Mouse (Mus musculus) ES-E14 (cell line): Measurements from ENCODE around the gene Gm1673. TPM values are rescaled to one million over a fixed set of nuclear protein-coding genes. Genes with fewer than 3 reads are reported as not detected.

Experiments
- DNase-seq: peaks from one replicate; pipeline ENCODE4 v3.0.0-alpha.2; 2013; ENCODE audit warnings: low read depth, low spot score
- H3K27ac ChIP-seq: 2 replicates; pipeline ENCODE4 v1.5.1; 2012; ENCODE audit warnings: low read depth, mild to moderate bottlenecking, low read length, moderate library complexity, mixed read lengths; ENCODE audit not compliant: poor library complexity, insufficient read depth, severe bottlenecking
- H3K36me3 ChIP-seq: 2 replicates; pipeline ENCODE4 v1.6.1; 2012; ENCODE audit warnings: mild to moderate bottlenecking, low read length, moderate library complexity, mixed read lengths; ENCODE audit not compliant: control insufficient read depth, poor library complexity, insufficient read depth, severe bottlenecking
- H3K4me1 ChIP-seq, 2 experiments: fragments of 150-350 bp in 1 of 2; sonication (generic) in 1 of 2; 2 replicates each; pipeline ENCODE4 v1.6.1; 2012; ENCODE audit warnings: low read length in 2 of 2, mild to moderate bottlenecking in 1 of 2, mixed read lengths in 1 of 2; ENCODE audit not compliant: control insufficient read depth in 2 of 2, insufficient read depth in 2 of 2, poor library complexity in 1 of 2
- H3K4me3 ChIP-seq, 2 experiments: fragments of 150-350 bp in 1 of 2; sonication (generic) in 1 of 2; 2 replicates each; pipeline ENCODE4 v1.5.1; 2012; ENCODE audit warnings: low read length in 2 of 2, low read depth in 1 of 2, mild to moderate bottlenecking in 1 of 2, mixed read lengths in 1 of 2; ENCODE audit not compliant: insufficient read depth in 1 of 2, poor library complexity in 1 of 2, severe bottlenecking in 1 of 2
- H3K9ac ChIP-seq: 2 replicates; pipeline ENCODE4 v1.6.1; 2012; ENCODE audit warnings: low read depth, mild to moderate bottlenecking, low read length, mixed read lengths; ENCODE audit not compliant: poor library complexity, insufficient read depth, severe bottlenecking
- H3K9me3 ChIP-seq: fragments of 150-350 bp; sonication (generic); 2 replicates; pipeline ENCODE4 v1.6.1; 2012; ENCODE audit warnings: low read depth, mild to moderate bottlenecking, low read length; ENCODE audit not compliant: control insufficient read depth, insufficient read depth
- CHD2 ChIP-seq: IDR thresholded peaks from 2 replicates; pipeline ENCODE4 v1.6.1; 2014; ENCODE audit warnings: mild to moderate bottlenecking, low read depth, low read length, inconsistent platforms
- HCFC1 ChIP-seq: IDR thresholded peaks from 2 replicates; pipeline ENCODE4 v1.6.1; 2012; ENCODE audit warnings: low read length, inconsistent platforms, borderline replicate concordance; ENCODE audit not compliant: insufficient read depth
- MAFK ChIP-seq: IDR thresholded peaks from 2 replicates; pipeline ENCODE4 v1.6.1; 2014; ENCODE audit warnings: mild to moderate bottlenecking, low read depth, low read length, inconsistent platforms; ENCODE audit not compliant: insufficient read depth
- ZC3H11A ChIP-seq: IDR thresholded peaks from 2 replicates; pipeline ENCODE4 v1.6.1; 2012; ENCODE audit warnings: low read depth, mild to moderate bottlenecking, inconsistent platforms, low read length, borderline replicate concordance
- ZNF384 ChIP-seq: IDR thresholded peaks from 2 replicates; pipeline ENCODE4 v1.6.1; 2012; ENCODE audit warnings: low read depth, low read length, inconsistent platforms
- in situ Hi-C, 2 experiments: fragments of 600-800 bp; cut with MboI; formaldehyde crosslinking; loops; one replicate each; pipeline ENCODE4 v1.15.1; 2025; ENCODE audit warnings: low sequenced_read_pairs in 2 of 2, inconsistent platforms in 1 of 2; ENCODE audit not compliant: unreplicated experiment in 2 of 2
- total RNA-seq: library from RNA; depleted of rRNA; stranded (reverse); fragments of 300-350 nt; gene quantifications from 2 replicates; pipeline ENCODE4 v1.2.3, GENCODE M21; 2012

Gene Gm1673
- total RNA-seq, 1 experiment, result 14.5 TPM

DNA sequence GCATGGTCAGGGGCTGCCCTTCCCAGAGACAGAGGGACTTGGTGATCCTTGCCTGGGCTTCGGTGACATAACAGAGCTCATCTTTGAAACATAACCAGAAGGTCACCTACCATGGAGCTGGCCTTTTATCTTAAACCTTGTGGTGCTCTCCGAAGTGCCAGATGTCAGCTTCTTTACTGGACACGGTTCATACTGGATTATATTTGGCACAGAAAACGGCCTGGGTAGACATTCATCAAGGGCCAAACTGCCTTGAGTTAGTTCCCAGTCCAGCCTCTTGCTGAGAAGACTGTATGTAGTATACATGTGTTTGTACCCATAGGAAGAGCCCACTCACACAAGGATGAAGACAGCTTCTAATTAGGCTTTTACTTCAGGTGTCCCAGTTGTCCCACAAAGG is 23.6 kb downstream of the Gm1673 start:
- DNase-seq, result no peak
- Histone ChIP-seq H3K9ac (no peak overlapping the region), H3K36me3 (no peaks in the 10 kb centered on the region), H3K4me1 (no peaks in the 10 kb centered on the region), H3K4me3 (no peak overlapping the region), H3K9me3 (no peaks in the 10 kb centered on the region), H3K27ac (no peak overlapping the region)
- in situ Hi-C loops, result no loop called here
- no peak for TF ChIP-seq MAFK
- TF ChIP-seq ZNF384, result no peak
- no peak for TF ChIP-seq ZC3H11A
- no peak for TF ChIP-seq CHD2
- no peak for TF ChIP-seq HCFC1

DNA sequence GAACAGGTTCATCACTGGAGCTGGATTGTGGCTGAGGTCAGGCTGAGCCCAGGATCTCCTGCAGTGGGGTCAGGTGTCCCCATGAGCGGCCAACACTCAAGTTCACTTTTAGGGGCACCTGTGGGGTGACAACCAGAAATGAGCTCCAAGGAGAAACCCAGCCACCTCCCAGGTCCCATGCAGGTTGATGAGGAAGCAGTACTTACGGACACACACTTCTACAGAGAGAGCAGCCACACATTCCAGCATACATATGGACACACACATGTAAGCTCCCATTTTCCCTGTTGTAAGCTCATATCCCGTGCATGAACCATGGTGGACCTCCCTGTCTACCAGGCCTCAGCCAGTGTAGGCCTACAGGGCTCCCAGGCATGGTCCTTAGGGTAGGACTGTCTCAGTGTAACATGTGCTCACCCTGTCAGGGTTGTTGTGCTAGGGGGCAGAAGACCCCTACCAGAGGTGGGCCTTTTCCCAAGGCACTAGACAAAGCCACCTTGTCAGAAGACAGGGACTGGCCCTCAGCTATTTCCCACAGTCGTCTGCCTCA is 24.2 kb downstream of the Gm1673 start:
- Histone ChIP-seq H3K9ac (no peak overlapping the region), H3K9me3 (no peaks in the 10 kb centered on the region), H3K4me3 (no peak overlapping the region), H3K36me3 (no peaks in the 10 kb centered on the region), H3K27ac (no peak overlapping the region), H3K4me1 (no peaks in the 10 kb centered on the region)
- no peak for DNase-seq
- in situ Hi-C loops, result no loop called here
- TF ChIP-seq HCFC1 (no peak), ZNF384 (no peak), ZC3H11A (no peak), CHD2 (no peak), MAFK (no peak)

GRCm38 (mm10) chr5:34014652-34015051 is 31.4 kb downstream of the Gm1673 start:
- in situ Hi-C loops, result no loop called here
- Histone ChIP-seq H3K4me3 (no peak overlapping the region), H3K27ac (no peak overlapping the region), H3K36me3 (no peaks in the 10 kb centered on the region), H3K9ac (no peak overlapping the region), H3K9me3 (no peaks in the 10 kb centered on the region), H3K4me1 (no peaks in the 10 kb centered on the region)
- no peak for DNase-seq
- TF ChIP-seq ZNF384 (no peak), ZC3H11A (no peak), MAFK (no peak), HCFC1 (no peak), CHD2 (no peak)

DNA sequence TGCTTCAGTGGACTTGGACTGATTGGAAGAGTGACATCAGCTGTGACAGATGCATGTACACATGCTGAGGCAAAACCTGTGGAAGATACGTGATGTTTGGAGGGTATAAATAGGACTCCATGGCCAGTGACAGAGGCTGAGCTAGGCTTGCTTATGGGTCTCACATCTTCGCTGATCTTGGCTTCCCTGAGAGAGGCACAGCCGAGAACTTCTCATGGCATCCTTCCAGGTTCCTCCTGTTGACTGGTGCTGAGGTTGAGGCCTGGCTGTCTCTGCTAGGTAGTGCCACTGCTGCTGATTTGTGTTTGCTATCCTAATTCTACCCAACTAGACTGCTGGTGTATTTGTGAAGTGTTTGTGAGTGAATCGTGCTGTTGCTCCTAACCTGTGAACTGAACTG is 35.7 kb downstream of the Gm1673 start:
- no peak for TF ChIP-seq ZNF384
- no peak for TF ChIP-seq ZC3H11A
- no peak for TF ChIP-seq HCFC1
- no peak for TF ChIP-seq MAFK
- no peak for TF ChIP-seq CHD2

GRCm38 (mm10) chr5:34030101-34030500 is 46.9 kb downstream of the Gm1673 start:
- Histone ChIP-seq H3K4me1 (no peaks in the 10 kb centered on the region), H3K4me3 (no peak overlapping the region), H3K36me3 (no peaks in the 10 kb centered on the region), H3K27ac (no peak overlapping the region), H3K9ac (no peak overlapping the region), H3K9me3 (no peaks in the 10 kb centered on the region)
- in situ Hi-C loops, result no loop called here
- no peak for DNase-seq
- TF ChIP-seq ZC3H11A (no peak), CHD2 (no peak), HCFC1 (no peak), ZNF384 (no peak)

More for the DNA sequence above, 35.7 kb downstream of the Gm1673 start:
- Histone ChIP-seq H3K36me3 (no peaks in the 10 kb centered on the region), H3K9me3 (no peaks in the 10 kb centered on the region), H3K9ac (no peak overlapping the region), H3K27ac (no peak overlapping the region), H3K4me1 (no peaks in the 10 kb centered on the region), H3K4me3 (no peak overlapping the region)
- in situ Hi-C loops, result no loop called here
- DNase-seq, result no peak
